In the genomic region with DNA sequence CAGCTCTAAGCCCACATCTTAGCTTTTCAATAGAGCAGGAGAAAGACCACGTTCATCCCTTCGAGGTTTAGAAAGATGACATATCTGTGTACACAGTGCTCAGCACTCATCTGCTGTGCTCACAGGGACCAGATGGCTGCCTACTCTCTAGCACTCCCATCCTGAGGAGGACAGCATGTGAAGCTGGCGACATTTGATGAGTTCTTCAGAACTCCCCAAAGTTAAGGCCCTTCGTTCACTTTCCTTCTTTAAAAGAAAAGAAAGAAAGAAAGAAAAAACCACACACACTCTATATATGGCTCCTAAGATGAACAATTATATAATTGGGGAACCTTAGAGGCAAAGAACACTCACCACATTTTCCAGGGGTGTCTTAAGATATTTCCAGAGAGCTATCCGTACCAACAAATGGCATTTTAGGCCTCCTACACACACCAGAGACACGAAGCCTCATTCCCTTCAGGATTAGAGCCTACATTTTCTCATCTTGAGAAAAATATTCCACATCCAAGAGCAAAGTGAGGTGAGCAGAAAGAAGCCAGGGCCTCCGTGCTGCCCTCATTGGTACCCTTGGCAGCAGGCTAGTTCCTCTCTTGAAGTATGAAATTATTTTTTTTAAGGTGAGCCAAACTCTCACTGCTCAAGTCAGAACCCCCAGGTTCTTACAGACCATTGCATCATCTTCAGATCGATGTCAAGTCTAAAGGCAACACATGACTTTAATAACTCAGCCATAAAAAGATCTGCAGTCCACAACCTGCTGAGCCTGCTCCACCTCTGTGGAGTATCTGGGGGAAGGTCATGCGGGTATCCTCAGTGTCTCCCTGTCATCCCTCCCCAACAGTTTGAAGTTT, we compare ENCODE assay signal across 22 mouse cellular contexts.
DNase-seq lines count a peak whose midpoint lies in the region; ATAC-seq and TF ChIP-seq lines count a peak whose summit lies in the region.
"Had no signal": no experiment of that assay in that cellular context is flagged by ENCODE, and none has a peak within 500 bp of the region (broad histone marks: within the 10 kb centered on the region; RNA-seq: fewer than 3 reads in every experiment).

No protein-coding gene starts in this region.

- peak overlapping the region; percentile 74 for H3K27ac ChIP-seq in cortical plate, adult 2 months (ENCODE audit: insufficient read depth, low read length)
- H3K27ac ChIP-seq in liver, postnatal 0 days (ENCODE audit: low read depth), result no peak overlapping the region
- H3K27ac ChIP-seq in midbrain, embryonic 13.5 days, result no peak overlapping the region
- H3K27ac ChIP-seq: forebrain, embryonic 13.5 days; heart, embryonic 13.5 days; kidney, embryonic 15.5 days; limb, embryonic 12.5 days; liver, embryonic 14.5 days had no signal

- no peak for TF ChIP-seq CTCF in cortical plate, adult 2 months (IDR thresholded peaks at IDR 0.05; ENCODE audit: extremely low read depth, insufficient read depth, low read length)
- TF ChIP-seq CTCF in liver, postnatal 0 days (IDR thresholded peaks at IDR 0.05; ENCODE audit: low read depth), result no peak

- peaks cover 4% of the 10 kb centered on the region; the same call in 1 of the 2 replicates for H3K9me3 ChIP-seq in liver, postnatal 0 days (ENCODE audit: low read length)
- H3K9me3 ChIP-seq in midbrain, embryonic 13.5 days, result no peaks in the 10 kb centered on the region
- H3K9me3 ChIP-seq: forebrain, embryonic 13.5 days; heart, embryonic 13.5 days; kidney, embryonic 15.5 days; limb, embryonic 12.5 days had no signal

- H3K9ac ChIP-seq in liver, postnatal 0 days (replicated peaks), result no peak overlapping the region
- no peak overlapping the region for H3K9ac ChIP-seq in midbrain, embryonic 13.5 days (replicated peaks)
- H3K9ac ChIP-seq: forebrain, embryonic 13.5 days; heart, embryonic 13.5 days; kidney, embryonic 15.5 days; limb, embryonic 12.5 days; liver, embryonic 14.5 days had no signal

- no peaks in the 10 kb centered on the region for H3K36me3 ChIP-seq in liver, postnatal 0 days (replicated peaks; ENCODE audit: insufficient read depth, low read length)
- H3K36me3 ChIP-seq in midbrain, embryonic 13.5 days, result no peaks in the 10 kb centered on the region
- H3K36me3 ChIP-seq: G1E; heart, embryonic 13.5 days; kidney, embryonic 15.5 days; limb, embryonic 12.5 days had no signal

- H3K27me3 ChIP-seq in liver, postnatal 0 days (ENCODE audit: insufficient read depth, low read length), result no peaks in the 10 kb centered on the region
- no peaks in the 10 kb centered on the region for H3K27me3 ChIP-seq in midbrain, embryonic 13.5 days
- H3K27me3 ChIP-seq: forebrain, embryonic 13.5 days; heart, embryonic 13.5 days; kidney, embryonic 15.5 days; limb, embryonic 12.5 days; megakaryocyte, embryonic 14.5 days had no signal

- TF ChIP-seq EP300 in liver, postnatal 0 days (IDR thresholded peaks at IDR 0.05; ENCODE audit: low read depth), result no peak

- TF ChIP-seq POLR2A in cortical plate, adult 2 months (IDR thresholded peaks at IDR 0.05; ENCODE audit: extremely low read depth, insufficient read depth, low read length), result no peak

- no peak overlapping the region for H3K4me2 ChIP-seq in liver, postnatal 0 days (ENCODE audit: low read depth, low read length)
- H3K4me2 ChIP-seq in midbrain, embryonic 13.5 days (replicated peaks), result no peak overlapping the region
- H3K4me2 ChIP-seq: forebrain, embryonic 13.5 days; heart, embryonic 13.5 days; kidney, embryonic 15.5 days; limb, embryonic 12.5 days had no signal

- ATAC-seq in liver, postnatal 0 days, result no peak
- no peak for ATAC-seq in midbrain, embryonic 13.5 days
- ATAC-seq: forebrain, embryonic 13.5 days; inflammation-experienced regulatory T-cells, adult 6 months had no signal

- peak; percentile 67 to 80 for DNase-seq in layer of hippocampus, adult 18-20 months (ENCODE audit: low spot score in 2 of 2)
- DNase-seq in layer of hippocampus, postnatal 25 days (ENCODE audit: extremely low spot score in 1 of 2, low spot score in 1 of 2), result no peak
- DNase-seq in layer of hippocampus, postnatal 36 days, result peak; percentile 50 to 58
- peak; percentile 36 to 72 for DNase-seq in right cerebral cortex, postnatal 10 days (ENCODE audit: low spot score in 2 of 2)
- no peak for DNase-seq in liver, postnatal 0 days
- DNase-seq in heart, adult 18-20 months, result no peak
- DNase-seq: adrenal gland, postnatal 10 days; cerebellum, adult 8-10 months; embryo, embryonic 11 days; gastrocnemius, postnatal 36 days; lung, postnatal 10 days; thymus, adult 2 months had no signal

- H3K4me1 ChIP-seq in cortical plate, adult 2 months (ENCODE audit: control insufficient read depth, insufficient read depth, low read length), result no peaks in the 10 kb centered on the region; the same call in 1 of the 2 replicates
- no peaks in the 10 kb centered on the region for H3K4me1 ChIP-seq in liver, postnatal 0 days (ENCODE audit: insufficient read depth)
- H3K4me1 ChIP-seq in midbrain, embryonic 13.5 days (replicated peaks), result no peaks in the 10 kb centered on the region
- H3K4me1 ChIP-seq: forebrain, embryonic 13.5 days; heart, embryonic 13.5 days; kidney, embryonic 15.5 days; limb, embryonic 12.5 days had no signal

- H3K4me3 ChIP-seq in cortical plate, adult 2 months (ENCODE audit: insufficient read depth, low read length), result no peak overlapping the region
- no peak overlapping the region for H3K4me3 ChIP-seq in liver, postnatal 0 days (ENCODE audit: low read depth, low read length)
- no peak overlapping the region for H3K4me3 ChIP-seq in midbrain, embryonic 13.5 days (replicated peaks)
- H3K4me3 ChIP-seq: forebrain, embryonic 13.5 days; heart, embryonic 13.5 days; kidney, embryonic 15.5 days; limb, embryonic 12.5 days; megakaryocyte, embryonic 14.5 days had no signal

- WGBS in liver, postnatal 0 days (ENCODE audit: insufficient replicate concordance), result 73% methylated on average over 9 of the region's 9 CpGs
- WGBS in midbrain, embryonic 13.5 days, result 91% methylated on average over 9 of the region's 9 CpGs

Comparison
In these comparisons a context has a peak if more than half of its experiments do, and no peak if none do; other contexts are left out.
1. DNase-seq: peak in layer of hippocampus, adult 18-20 months (2 of 2), layer of hippocampus, postnatal 36 days (2 of 2) and right cerebral cortex, postnatal 10 days (2 of 2); none in layer of hippocampus, postnatal 25 days (0 of 2), liver, postnatal 0 days (single experiment) and heart, adult 18-20 months (0 of 2).